Mouse (Mus musculus) layer of hippocampus, adult 8-10 months (tissue): Measurements from ENCODE around the gene Kyat1. TPM values are rescaled to one million over a fixed set of nuclear protein-coding genes. Genes with fewer than 3 reads are reported as not detected.
A peak's percentile ranks its signal among the peaks of the same experiment; 100 is the strongest.
"Not testable (repeated sequence)": the region's sequence is repeated elsewhere in the genome, so short reads cannot be mapped to it uniquely, and the experiment has no call there.

Experiments
- DNase-seq, 2 experiments: peaks; one replicate each; pipeline ENCODE4 v3.0.0; 2022; ENCODE audit warnings: low spot score in 2 of 2
- total RNA-seq, 4 experiments: library from RNA; stranded (reverse); gene quantifications; 2 replicates each; pipeline ENCODE4 v1.2.4; 2022

Gene Kyat1
- total RNA-seq, 4 experiments from 2014 or later, result 15.6 to 19.9 (median 16.9) TPM

DNA sequence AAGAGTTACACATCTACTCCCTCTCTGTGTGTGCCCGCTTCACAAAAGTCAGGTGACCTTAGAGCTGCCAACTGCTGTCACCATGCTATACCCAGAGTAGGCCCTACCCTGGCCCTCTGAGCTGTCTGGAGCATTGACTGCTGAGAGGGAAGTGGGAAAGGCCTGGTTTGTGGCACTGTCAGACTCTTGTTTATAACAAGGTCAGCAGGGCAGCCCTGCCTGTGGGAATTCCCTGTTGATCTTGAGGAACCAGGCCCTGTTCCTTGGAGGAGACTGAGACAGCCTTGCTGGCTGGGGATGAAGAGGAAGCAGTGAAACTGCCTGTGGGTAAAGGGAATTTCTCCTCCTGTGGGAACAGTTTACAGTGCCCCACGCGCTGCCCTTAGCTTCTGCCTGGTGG, 9.1 kb upstream of the Kyat1 start:
- DNase-seq, result no peak

DNA sequence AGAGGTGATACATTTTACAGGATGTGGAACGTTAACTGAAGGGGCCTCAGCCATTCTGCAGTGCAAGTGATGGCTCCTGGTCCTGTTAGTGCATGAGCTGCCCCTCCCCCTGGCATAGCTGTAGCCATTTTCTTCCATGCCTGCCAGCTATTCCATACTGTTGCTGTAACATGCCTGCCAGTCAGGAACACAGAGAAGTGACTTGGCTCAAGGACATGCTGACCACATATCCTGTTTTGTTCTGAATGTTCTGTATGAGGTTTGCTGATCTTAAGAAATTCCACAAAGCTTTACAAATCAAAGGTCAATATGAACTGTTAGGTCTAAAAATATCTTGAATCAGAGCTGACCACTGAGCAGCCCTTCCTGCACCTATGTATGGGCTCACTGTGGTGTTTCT, 7.3 kb upstream of the Kyat1 start:
- no peak for DNase-seq

DNA sequence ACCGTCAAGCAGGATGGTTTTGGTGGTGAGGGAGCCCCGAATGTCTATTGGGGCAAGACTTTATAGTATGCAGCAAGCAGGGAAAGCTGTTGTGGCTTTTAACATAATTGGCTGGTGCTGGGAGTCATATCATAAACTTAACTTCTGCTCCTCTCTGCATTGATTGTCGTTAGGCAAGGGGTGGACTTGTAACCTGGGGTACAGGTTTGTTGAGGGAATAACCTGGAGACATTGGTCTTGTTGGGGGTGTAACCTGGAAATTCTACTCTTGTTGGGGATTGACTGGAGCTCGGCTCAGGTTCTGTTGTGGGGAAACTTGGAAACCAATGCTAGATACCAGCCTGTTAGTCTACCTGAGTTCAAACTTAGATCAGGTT, 6.5 kb upstream of the Kyat1 start:
- no peak for DNase-seq

DNA sequence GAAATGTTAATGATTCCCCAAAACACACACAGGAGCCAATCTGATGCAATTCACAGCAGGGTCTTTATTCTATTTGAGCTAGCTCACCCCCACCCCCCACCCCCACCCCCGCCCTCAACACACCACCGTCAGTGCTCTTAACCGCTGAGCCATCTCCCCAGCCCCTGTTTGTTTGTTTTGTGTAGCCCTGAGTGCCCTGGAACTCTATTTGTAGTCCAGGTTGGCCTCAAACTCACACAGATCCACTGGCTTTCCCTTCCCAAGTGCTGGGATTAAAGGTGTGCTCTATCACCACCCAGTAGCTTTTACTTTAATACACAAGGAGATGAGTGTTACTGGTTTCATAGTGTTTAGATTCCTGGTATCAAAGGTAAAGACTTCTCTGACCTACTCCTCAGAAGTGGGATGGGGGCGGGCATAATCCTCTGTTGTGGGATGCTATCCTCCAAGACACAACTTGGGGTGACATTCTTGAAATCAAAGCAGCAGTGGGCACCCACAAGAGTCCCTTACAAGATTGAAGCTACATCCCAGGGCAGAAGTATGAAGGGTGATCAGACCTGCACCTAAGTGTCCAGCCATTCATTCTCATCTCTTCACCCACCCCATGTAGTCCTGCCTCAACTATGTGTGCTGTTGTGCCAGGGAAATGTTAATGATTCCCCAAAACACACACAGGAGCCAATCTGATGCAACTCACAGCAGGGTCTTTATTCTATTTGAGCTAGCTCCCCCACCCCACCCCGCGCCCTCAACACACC, 5.9 kb upstream of the Kyat1 start:
- no peak for DNase-seq

DNA sequence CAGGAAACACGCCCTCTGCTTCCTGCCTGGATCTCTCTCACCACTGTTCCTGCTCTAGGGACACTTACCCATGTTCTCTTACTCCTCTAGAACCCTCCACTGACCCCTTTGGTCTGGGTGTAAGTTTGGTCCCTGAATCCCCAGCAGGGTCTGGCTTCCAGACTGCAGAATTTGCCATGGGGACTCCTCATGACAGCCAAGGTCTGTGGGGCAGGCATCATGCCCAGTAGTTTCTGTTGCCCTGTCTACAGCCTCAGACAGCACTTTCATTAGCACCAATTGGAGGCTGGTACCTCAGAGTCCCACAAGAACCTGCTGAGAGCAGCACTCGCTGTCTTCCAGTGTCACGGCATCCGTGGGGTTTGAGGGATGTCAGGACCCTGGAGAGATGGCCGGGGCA, 2.2 kb upstream of the Kyat1 start:
- no peak for DNase-seq

DNA sequence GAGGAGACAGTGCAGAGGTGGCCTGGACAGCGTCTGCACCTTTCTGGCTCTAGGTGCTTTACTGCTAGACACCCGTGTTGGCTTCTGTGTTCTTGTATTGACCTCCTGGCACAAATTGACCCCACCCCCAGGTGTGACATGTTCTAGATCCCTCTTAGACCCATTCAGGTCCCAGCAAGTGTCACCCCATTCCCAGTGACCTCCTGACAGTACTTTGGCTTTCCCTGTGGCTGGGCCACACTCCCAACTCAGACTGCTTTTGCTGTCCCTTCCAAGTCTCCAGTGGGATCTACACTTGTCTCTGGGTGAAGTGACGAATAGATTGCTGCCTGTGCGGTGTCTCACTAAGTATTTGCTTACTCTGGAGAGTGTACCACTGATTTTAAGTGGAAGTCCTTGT, 1.8 kb upstream of the Kyat1 start:
- no peak for DNase-seq

DNA sequence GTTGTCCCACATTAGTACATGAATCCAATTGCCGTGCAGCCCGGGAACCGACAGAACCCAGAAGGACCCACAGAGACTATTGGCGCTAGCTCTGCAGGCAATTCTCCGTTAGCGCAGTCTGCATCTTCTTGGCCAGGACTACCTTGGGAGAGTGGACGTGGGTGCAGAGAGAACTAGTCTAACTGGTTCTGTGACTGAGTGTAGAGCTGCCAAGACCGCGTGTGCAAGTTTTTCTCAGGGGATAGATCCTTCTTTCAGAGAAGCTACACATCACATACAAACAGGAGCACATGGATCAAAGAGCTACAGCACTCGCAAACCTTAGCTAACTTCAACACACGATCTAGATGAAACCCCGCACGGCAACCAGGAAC, 405 bp downstream of the Kyat1 start:
- DNase-seq, result peak in 1 of 2 experiments; percentile 34

DNA sequence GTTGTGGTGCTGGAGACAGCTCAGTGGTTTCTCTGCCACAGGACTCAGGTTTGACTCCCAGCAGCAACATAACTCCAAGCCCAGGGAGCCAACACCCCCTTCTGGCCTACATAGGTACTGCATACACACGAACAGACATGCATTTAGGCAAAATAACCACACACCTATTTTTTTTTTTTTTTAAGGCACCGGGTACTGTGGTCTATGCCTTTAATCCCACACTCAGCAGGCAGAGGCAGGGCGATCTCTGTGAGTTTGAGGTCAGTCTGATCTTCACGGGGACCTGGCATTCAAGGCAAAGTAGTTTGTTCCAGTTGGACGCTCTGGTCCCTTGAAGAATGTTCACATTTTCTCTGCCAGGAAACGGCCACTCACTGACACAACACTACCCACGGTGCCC, 2.2 kb downstream of the Kyat1 start:
- DNase-seq, result no peak

DNA sequence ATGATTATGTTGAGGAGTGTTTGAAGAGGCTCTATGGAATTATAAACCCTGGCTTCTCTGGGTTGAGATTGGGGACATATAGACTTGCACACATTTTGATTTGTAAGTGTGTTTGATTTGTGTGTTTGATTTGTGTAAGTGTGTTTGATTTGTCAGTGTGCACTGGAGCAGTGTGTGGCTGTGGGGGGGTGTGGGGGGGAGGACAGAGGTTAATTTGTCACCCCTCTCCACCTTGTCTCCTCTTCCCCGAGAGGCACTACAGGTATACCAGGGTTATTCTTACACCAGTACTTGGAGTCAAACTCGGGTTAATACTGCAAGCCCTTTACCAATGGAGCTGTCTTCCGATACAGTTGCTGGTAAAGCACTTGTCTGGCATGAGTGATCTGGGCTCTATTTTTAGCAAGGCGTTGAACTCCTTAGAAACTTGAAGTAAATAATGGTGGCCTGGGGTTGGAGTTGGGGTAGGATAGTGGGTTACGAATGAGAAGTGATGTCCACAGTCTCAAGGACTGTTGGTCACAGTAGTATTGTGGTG, 5.2 kb downstream of the Kyat1 start:
- DNase-seq, result no peak

DNA sequence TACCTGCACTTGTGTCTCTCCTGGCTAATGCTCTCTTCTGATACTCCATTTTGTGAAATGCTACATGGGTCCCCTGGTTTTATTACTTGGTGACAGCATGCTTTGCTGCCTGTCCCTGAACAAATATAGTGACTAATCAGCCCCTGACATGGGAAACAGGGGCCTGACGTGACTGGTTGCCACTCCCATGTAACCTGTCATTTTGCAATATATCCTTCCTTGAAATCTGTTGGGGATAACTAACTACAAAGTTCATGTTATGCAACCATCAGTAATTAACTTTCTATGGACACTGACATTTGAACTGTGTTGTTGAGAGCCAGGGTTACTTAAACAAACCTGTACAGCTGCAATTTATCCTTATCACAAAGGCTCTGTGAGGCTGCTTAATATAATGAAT, 5.7 kb downstream of the Kyat1 start:
- no peak for DNase-seq

DNA sequence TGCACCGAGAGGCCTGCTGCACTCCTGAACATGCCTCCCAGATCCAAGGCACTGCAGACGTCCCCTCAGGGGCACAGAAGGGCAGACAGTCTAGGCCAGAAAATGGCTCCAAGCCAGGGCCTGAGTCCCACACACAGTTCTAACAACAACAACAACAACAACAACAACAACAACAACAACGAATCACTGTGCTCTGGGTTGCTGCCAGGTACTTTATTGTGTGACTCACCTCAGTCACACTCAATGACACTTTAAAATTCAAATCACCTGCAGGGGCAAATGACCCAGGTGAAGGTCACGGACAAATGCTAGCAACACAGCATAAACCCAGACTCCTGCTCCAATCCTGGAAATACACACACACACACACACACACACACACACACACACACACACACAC, 7.6 kb downstream of the Kyat1 start:
- DNase-seq, result no peak

DNA sequence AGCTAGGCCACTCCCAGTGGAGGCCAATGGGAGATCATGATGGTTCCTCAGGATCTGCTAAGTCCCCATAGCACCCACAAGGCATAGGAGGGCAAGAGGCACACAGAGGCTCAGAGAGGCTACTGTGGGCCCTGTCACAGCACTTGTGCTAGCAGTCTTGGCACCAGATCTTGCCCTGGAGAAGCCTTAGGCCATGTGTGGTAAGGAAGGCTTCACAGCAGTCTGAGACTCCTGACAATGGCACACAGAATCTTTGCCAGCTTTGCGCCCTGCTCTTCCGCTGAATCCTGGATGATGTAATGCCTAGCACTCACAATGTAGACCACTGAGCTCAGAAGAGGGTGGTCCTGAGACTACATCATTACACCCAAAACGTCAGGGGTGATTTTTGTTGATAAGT, 11.0 kb downstream of the Kyat1 start:
- no peak for DNase-seq

DNA sequence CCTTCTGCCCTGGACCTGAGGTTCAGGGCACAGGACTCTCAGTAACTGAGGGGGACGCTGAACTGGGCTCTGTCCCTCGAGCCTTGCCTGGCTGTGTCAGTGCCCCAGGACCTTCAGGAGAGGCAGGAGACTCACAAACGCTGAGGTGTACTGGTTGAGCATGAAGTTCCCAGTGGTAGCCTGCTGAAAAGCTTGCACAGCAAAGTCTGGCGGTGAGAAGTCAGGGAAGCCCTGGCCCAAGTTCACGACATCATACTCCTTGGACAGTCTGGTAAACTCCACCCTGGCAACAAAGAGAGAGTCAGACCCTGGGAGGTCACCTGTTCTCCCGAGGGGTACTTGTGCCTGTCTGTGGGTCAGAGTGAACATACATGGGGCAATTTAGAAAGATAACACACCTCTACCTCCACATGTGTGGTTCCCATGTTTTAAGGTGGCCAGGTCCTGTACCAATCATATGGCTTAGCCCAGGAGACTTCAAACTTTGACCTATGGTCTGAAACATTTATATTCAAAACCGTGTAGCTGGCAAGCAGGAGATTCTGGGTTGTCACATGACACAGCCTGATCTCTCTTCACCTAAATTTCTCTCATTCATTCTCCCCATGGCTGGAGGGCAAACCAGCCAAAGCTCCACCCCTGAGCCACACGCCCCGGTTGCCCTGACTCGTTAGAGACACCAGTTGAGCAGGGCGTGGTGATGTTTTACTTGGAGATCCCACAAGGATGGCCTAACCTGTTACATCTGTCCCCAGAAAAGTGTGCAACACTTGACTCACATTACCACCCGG, 13.7 kb downstream of the Kyat1 start:
- no peak for DNase-seq

DNA sequence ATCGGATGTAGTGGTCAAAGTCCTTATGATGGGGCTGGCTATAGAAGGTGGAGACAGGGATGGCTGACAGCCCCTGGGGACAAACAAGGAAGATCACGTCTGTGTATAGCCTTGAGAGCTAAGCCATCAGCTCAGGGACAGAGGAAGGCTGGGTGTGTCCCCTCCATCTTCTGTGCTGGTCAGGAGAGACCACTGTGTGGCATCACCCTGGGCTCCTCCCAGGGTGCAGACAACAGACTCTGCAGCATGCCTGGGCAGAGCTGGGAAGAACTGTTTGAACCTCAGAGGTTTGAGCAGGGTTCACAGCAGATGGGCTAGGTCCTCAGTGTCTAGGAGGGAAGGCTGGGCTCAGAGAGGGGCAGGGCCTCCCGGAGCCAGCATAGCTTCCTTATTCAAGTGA, 20.0 kb downstream of the Kyat1 start:
- DNase-seq, result no peak

DNA sequence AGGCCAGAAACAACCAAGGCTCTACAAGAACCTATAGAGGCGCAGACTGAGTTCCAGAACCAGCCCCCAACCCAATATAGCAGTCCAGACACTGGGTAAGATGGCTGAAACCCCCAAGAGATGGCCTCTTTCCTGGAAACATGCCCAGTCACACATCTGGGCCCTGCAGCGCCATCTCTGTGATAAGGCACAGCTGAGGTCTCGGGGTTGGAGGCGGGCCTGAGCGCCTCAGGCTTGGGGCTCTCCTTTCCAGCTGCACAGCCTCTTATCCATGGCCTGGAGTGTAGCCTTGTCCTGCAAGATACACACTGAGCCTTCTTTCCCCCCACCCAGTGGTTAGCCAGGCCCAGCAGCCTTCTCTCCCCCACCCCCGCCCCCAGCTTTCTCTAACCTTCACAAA, 20.4 kb downstream of the Kyat1 start:
- no peak for DNase-seq

DNA sequence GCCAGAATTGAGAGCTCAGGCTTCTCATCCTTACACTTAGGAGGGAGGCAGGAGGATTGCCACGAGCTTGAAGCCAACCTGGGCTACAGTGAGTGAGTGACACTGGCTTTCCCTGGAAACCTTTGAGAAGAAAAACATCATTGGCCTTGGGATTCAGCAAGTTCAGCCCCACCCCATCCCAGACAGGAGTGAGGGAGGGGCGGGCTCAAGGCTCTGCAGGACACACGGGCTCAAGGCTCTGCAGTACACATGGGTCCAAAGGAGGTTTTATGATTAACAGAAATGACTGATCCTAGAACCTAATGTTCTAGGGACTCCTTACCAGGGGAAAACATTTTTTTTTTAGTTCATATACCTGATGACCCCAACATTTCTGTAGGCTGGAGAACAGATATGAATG, 21.9 kb downstream of the Kyat1 start:
- no peak for DNase-seq

DNA sequence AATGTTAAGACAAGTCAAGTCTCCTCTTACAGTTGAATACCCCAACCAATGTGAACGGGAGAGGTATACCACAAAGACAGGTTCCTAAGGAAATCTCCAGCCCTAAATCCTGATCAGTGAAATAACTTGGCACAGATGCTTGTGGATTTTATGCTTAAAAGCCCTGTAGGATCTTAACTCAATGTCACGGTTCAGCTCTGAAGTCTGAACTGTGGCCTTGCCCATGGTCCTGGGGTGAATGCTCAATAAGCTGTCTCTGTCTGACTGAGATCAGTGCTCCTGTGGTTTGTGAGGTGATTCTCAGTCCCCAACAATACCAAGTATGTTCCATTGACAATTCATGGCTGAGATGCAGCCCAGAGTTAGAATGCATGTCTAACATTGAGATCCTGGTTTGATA, 23.2 kb downstream of the Kyat1 start:
- no peak for DNase-seq

DNA sequence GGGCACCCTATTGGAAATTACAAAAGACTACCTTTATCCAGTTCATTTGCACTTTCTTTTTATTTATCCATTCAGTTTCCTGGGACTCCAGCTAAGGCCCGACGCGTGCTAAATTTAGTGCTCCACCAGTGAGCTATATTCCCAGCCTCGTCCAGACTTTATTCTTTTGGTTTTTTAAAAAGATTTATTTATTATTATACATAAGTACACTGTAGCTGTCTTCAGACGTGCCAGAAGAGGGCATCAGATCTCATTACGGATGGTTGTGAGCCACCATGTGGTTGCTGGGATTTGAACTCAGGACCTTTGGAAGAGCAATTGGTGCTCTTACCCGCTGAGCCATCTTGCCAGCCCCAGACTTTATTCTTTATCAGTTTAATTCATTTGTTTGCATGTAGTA, 26.9 kb downstream of the Kyat1 start:
- DNase-seq, result not testable (repeated sequence)

DNA sequence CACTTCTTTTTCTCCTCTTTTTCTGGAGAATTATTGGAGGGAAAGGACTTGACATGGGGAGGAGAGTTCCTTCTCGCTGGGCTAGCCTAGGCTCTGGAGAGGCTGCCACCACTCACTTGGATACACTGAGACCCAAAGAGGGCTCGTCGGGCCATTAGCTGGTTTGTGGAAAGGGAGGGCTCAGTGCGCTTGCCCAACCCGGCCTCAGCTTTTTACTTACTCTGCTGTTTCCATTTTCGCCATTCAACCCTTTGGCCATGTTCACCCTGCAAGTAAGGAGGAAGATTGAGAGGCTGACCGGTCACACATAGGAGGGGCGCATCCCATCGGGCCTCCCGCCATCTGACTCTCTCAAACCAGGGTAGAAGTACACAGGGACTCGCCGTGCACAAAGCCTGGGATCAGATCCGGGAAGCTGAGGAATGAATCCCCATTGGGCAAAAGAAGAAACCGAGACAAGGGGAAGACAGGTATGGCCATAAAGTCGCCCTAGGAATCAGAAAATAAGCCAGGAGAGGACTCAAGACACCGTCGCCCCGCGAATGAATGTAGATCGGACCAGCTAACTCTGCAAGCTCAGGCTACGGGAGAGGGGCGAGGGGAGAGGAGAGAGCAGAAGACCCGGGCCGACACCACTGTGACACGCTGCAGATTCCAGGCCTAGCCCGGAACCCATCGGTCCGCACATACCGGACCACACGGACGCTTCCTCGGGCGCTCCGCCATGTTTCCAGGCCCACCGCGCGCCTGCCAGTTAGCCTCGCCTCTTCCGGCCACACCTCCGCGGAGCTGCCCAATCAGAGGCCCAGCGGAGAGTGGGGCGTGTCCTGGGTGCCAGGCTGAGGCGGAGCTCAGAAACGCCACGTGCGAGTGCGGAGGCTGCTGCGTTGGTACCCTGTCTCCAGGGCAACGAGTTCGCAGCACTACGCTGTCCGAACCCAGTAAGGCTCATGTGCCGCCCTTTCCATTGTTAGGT, 27.7 kb downstream of the Kyat1 start, which contains the start of gene Spout1:
Gene Spout1, minus strand, starts transcription at position 760 of the 976 bp plus-strand sequence.
- peak; percentile 94 to 96 for DNase-seq

DNA sequence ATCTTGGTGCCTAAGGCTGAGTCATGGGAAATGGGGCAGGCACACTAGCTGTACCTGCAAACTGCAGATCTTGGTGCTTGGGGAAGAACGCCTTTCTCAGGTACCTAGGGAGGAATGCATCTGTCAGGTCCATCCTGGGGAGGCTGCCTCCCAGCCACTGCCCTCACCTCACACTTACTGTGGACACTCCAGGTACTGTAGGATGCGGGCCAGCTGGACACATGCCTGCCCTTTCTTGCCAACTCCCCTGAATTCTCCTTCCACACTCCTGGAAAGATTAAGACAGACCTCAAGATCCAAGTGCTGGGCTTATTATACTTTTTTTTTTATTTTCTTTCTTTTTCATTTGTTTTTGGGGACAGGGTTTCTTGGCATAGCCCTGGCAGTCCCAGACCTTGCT, 29.1 kb downstream of the Kyat1 start:
- DNase-seq, result no peak

DNA sequence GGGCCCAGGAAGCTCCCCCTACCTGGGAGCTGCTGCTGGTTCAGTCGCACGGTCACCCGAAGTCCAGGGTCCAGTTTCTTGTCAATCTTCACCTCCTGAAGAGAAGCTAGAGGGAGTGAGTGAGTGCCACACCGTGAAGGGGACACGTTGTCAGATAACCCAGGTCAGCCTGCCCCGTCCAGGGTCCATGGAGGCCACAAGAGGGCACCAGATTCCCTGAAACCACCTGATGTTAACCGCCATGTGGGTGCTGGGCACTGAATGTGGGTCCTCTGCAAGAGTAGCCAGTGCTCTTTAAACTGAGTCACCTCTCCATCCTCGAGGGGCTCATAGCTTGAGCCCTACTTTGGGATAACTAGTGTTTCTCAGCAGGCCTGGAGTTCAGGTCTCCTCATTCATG, 29.8 kb downstream of the Kyat1 start:
- no peak for DNase-seq
